Mouse (Mus musculus) ovary, adult 2 months (tissue): ENCODE measurements around the gene Capn7. TPM values are rescaled to one million over a fixed set of nuclear protein-coding genes. Genes with fewer than 3 reads are reported as not detected.

Experiments used
- polyA plus RNA-seq: library from polyadenylated mRNA; depleted of rRNA; stranded (reverse); fragments of >200 nt; gene quantifications from 2 replicates; pipeline ENCODE4 v1.2.3, GENCODE M21; 2012; rRNA removed

Capn7 gene
- polyA plus RNA-seq, result 10.3 and 13.6 TPM in 2 replicates

DNA sequence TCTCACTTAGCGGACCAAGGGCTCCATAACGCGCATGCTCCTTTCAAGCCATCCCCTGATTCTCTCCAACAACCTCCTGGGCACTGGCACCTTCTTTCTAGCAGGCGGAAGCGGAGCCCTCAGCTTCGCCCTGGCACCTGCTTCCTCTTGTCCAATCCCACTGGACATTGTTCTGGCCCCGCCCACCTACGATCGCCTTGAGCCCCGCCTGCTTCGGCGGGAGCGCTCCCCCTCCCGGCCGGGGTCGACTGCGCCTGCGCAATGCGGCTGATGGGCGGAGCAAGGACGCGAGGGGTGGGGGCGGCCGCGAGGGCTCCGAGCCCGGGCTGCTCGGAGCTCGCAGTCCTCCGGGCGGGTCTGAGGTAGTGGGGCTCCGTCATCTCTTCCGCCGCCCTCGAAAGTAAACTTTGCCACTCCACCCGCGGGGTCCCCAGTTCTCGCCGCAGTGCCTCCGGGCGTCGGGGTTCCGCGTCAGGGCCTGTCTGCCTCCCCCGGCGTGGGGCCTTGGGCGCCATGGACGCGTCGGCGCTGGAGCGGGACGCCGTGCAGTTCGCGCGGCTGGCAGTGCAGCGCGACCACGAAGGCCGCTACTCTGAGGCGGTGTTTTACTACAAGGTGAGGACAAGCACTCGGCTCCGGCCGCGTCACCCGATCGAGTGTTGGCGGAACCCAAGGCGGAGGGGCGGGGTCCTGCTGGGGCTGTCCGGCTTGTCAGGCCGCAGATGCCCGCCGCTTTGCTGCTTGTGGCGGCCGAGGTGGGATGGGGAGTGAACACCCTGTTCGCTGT is at the start of gene Capn7:
Capn7 (plus strand) TSS at position 270 of the 787 bp plus-strand sequence.

DNA sequence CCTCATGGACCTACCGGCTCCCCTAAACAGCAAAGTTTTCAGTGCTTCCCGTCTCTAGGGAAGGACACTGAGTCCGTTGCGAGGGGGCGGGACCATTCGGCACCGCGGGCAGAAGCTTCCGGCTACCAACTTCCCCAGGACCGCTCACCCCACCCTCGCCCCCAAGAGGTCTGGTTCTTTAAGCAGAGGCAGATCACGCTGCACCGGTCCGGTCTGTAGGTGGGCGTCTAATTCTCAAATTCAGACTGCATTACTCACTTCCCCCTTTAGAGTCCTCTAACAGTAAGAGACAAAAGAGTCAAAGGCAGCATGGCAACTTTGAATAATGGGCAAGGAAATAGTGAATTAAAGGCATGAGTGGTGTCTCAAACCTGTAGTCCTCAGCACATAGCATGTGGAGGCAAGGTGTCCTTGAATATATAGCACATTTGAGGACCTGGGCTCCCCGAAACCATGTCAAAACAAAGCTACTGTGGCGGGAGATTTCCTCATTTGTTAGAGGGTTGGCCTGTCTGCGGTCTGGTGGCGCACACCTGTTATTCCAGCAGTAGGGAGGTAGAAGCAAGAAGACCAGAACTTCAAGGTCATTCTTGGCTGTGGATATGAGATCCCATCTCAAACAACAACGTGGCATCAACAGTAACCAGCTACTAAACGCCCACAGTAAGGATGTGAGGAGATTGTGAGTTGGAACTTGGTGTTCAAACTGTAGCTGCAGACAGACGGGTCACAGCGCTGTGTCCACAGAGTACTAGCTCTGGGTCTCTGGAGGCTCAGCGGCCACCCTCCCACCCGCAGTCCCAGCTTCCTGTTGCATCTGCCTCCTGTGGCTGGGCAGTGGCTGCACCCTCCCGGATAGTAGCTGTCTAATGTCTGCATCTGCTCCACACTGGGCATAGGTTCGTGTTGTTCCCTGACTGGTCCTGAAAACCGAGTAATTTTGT is 12.3 kb upstream of the Capn7 start, which contains the start of gene Dnah1:
Dnah1 (minus strand) TSS at position 48 of the 944 bp plus-strand sequence.

Other genes starting within 250 kb of the Capn7 start
- gene Smim4, start 207.7 kb upstream of the Capn7 start, polyA plus RNA-seq, result 37.4 and 49.0 TPM in 2 replicates
- 219 and 301 TPM in 2 replicates for gene Nt5dc2, start 205.6 kb upstream of the Capn7 start, polyA plus RNA-seq
- 154 and 157 TPM in 2 replicates for gene Stab1, start 168.0 kb upstream of the Capn7 start, polyA plus RNA-seq
- 0.57 and 1.1 TPM in 2 replicates for gene Tnnc1, start 128.3 kb upstream of the Capn7 start, polyA plus RNA-seq
- gene Nisch, start 119.7 kb upstream of the Capn7 start, polyA plus RNA-seq, result 521 and 546 TPM in 2 replicates
- gene Sema3g, start 118.8 kb upstream of the Capn7 start, polyA plus RNA-seq, result 27.2 and 32.3 TPM in 2 replicates
- gene Phf7, start 85.3 kb upstream of the Capn7 start, polyA plus RNA-seq, result 4.6 and 4.7 TPM in 2 replicates
- 65.6 and 92.0 TPM in 2 replicates for gene Bap1, start 85.2 kb upstream of the Capn7 start, polyA plus RNA-seq
- 5.8 and 7.6 TPM in 2 replicates for gene Dnah1, start 12.7 kb upstream of the Capn7 start, polyA plus RNA-seq
- gene Sh3bp5, start 99.4 kb downstream of the Capn7 start, polyA plus RNA-seq, result 33.6 and 34.0 TPM in 2 replicates
- 34.9 and 54.4 TPM in 2 replicates for gene Eaf1, start 157.8 kb downstream of the Capn7 start, polyA plus RNA-seq
- gene Mettl6, start 158.4 kb downstream of the Capn7 start, polyA plus RNA-seq, result 7.1 and 7.5 TPM in 2 replicates